Mouse (Mus musculus) embryonic fibroblast, embryonic 13.5 days (primary cell): Measurements from ENCODE around the gene Ell2. TPM values are rescaled to one million over a fixed set of nuclear protein-coding genes. Genes with fewer than 3 reads are reported as not detected.

Experiments used
- H3K27ac ChIP-seq: 2 replicates; pipeline ENCODE4 v1.5.1; 2012; ENCODE audit warnings: low read length, control low read depth, inconsistent platforms; ENCODE audit not compliant: insufficient read depth
- H3K4me1 ChIP-seq: 2 replicates; pipeline ENCODE4 v1.6.1; 2011; ENCODE audit warnings: low read length; ENCODE audit not compliant: control insufficient read depth, insufficient read depth
- H3K4me3 ChIP-seq: 2 replicates; pipeline ENCODE4 v1.5.1; 2011; ENCODE audit warnings: mild to moderate bottlenecking, control low read depth, low read length; ENCODE audit not compliant: insufficient read depth
- CTCF ChIP-seq: IDR thresholded peaks from 2 replicates; pipeline ENCODE4 v1.5.1; 2011; ENCODE audit warnings: mild to moderate bottlenecking, control low read depth, low read length, moderate library complexity, borderline replicate concordance; ENCODE audit not compliant: insufficient read depth
- POLR2A ChIP-seq: IDR thresholded peaks from 2 replicates; pipeline ENCODE4 v1.6.1; 2011; ENCODE audit warnings: low read depth, mild to moderate bottlenecking, control low read depth, low read length, moderate library complexity
- polyA plus RNA-seq: library from polyadenylated mRNA; stranded (reverse); fragments of >200 nt; gene quantifications from 2 replicates; pipeline ENCODE4 v1.2.4, GENCODE M21; 2011; ENCODE audit warnings: low read depth; ENCODE audit not compliant: missing spikeins, insufficient read length

Gene Ell2
- 67.4 and 80.7 TPM in 2 replicates for polyA plus RNA-seq

- no peak within 1 kb of the TSS for H3K27ac ChIP-seq
- no peak for TF ChIP-seq POLR2A
- TF ChIP-seq CTCF = no peak
- peak within 1 kb of the TSS; percentile 95 for H3K4me3 ChIP-seq
- H3K4me1 ChIP-seq = no peaks in the 10 kb centered on the region
These were observed at the start of gene Ell2 for GRCm38 (mm10) chr13:75706457-75706856. Gene Ell2, plus strand, starts transcription at chr13:75706757.

DNA sequence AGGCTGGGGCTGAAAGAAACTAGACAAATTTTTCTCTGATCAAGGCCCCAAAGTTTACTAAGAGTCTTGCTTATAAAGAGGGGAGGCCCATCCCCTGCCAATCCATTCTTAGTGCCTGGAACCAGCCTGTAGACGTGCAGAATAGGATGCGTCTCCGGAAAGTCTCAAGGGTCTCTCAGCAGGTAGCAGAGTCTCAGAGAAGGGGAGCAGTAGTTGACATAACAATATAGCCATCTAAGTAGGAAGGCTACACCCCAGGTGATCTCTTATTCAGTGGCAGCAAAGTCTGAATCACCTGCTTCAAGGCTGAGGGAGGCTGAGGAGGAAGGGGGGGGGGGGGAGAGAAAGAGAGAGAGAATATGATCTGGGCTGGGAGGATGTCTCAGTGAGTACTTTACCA lies 21.1 kb upstream of the Ell2 start:
- H3K4me3 ChIP-seq = no peak overlapping the region
- H3K27ac ChIP-seq = no peak overlapping the region
- no peaks in the 10 kb centered on the region for H3K4me1 ChIP-seq
- TF ChIP-seq POLR2A (no peak), CTCF (no peak)

GRCm38 (mm10) chr13:75686995-75687394 lies 19.6 kb upstream of the Ell2 start:
- Histone ChIP-seq H3K27ac (no peak overlapping the region), H3K4me3 (no peak overlapping the region), H3K4me1 (no peaks in the 10 kb centered on the region)
- TF ChIP-seq POLR2A (no peak), CTCF (no peak)

DNA sequence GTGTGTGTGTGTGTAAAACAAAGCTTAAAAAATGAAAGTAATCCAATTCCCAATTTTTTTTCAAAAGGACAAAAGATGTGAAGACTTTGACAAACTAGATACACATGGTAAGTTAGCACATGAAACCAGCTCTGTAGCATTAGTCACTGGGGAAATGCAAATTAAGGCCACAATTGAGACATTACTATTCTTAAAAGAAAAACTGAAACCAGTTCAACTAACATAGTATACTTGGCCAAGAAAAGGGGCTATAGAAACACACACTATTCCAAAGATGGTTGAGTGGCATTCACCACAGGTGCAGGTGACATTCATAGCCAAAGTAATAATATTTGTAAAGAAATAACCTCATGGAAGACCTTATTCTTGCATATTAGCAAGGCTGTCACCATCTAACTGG lies 14.9 kb upstream of the Ell2 start:
- Histone ChIP-seq H3K4me1 (no peaks in the 10 kb centered on the region), H3K4me3 (no peak overlapping the region), H3K27ac (no peak overlapping the region)
- TF ChIP-seq POLR2A (no peak), CTCF (no peak)

DNA sequence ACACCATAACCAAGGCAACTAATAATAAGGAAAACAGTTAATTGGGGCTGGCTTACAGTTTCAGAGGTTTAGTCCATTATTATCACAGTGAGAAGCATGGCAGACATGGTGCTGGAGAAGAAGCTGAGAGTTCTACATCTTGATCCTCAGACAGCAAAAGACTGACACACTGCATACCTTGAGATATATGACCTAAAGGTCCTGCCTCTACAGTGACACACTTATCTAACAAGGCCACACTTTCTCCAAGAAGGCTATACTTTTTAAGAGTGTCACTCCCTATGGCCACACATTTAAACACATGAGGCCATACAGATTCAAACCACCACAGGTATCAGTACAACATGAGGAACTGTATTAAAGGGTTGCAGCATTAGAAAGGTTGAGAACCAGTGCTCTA lies 13.5 kb upstream of the Ell2 start:
- Histone ChIP-seq H3K27ac (no peak overlapping the region), H3K4me3 (no peak overlapping the region), H3K4me1 (no peaks in the 10 kb centered on the region)
- no peak for TF ChIP-seq POLR2A
- TF ChIP-seq CTCF = no peak

DNA sequence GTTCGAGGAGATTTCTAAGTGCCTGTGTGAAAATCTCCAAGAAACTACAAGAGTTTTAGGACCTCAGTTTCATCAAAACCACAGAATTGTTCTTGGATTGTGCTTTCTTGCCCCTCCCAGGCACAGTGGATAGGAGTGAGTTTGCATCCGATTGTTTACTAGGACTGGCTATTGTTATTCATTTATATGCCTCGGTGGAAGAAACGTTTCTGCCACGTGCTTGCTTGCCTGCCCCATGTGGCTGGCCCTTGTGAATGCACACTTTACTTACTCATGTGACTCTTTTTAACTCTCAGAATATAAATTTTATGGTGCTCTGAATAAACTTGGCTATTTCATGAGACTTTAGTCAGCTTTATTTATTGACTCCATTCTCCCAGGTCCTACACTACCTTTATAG lies 3.7 kb upstream of the Ell2 start:
- Histone ChIP-seq H3K27ac (no peak overlapping the region), H3K4me1 (no peaks in the 10 kb centered on the region), H3K4me3 (no peak overlapping the region)
- TF ChIP-seq CTCF = no peak
- no peak for TF ChIP-seq POLR2A

- Histone ChIP-seq H3K27ac (no peak overlapping the region), H3K4me3 (peak overlapping the region; percentile 95), H3K4me1 (no peaks in the 10 kb centered on the region)
- no peak for TF ChIP-seq CTCF
- peak; percentile 91 for TF ChIP-seq POLR2A
These were observed 592 bp downstream of the Ell2 start for GRCm38 (mm10) chr13:75706882-75707816.

GRCm38 (mm10) chr13:75707821-75708636 lies 1.5 kb downstream of the Ell2 start:
- TF ChIP-seq POLR2A (0 out of 2 replicates have a peak, but pooled peaks have one; percentile 16), CTCF (no peak)
- no peaks in the 10 kb centered on the region for H3K4me1 ChIP-seq
- H3K27ac ChIP-seq = peak overlapping the region; percentile 66
- H3K4me3 ChIP-seq = peak overlapping the region; percentile 95

DNA sequence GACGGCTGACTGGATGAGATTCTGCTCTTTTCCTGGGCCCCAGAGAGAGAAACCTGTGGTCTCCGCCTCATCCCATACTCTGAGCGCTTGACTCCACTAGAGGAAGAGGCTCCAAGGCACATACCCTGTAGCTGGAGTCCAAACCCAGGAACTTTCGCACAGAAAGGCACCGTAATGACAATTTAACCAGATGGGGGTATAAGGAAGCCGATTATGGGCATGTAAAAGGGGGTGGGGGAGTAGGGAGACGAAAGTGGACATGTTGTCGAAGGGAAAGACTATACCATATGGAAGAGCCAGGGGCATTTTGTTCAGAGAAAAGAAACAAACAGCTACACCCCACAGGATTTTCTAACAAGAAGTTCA lies 2.1 kb downstream of the Ell2 start:
- peaks cover 2% of the 10 kb centered on the region; the same call in 1 of the 2 replicates for H3K4me1 ChIP-seq
- peak overlapping the region; percentile 66 for H3K27ac ChIP-seq
- peak overlapping the region; percentile 95 for H3K4me3 ChIP-seq
- TF ChIP-seq POLR2A (no peak), CTCF (no peak)
